Mouse (Mus musculus) spleen, adult 2 months (tissue): ENCODE results near the gene Gm10643.

Source experiments
- CTCF ChIP-seq: fragments of 200-500 bp; IDR thresholded peaks from 2 replicates; pipeline ENCODE4 v1.5.1; 2011; ENCODE audit warnings: mild to moderate bottlenecking, inconsistent platforms; ENCODE audit not compliant: insufficient read depth, insufficient read length, insufficient replicate concordance; ENCODE audit errors: extremely low read depth
- POLR2A ChIP-seq: fragments of 200-500 bp; IDR thresholded peaks from 2 replicates; pipeline ENCODE4 v1.6.1; 2011; ENCODE audit warnings: low read depth, low read length, inconsistent platforms

DNA sequence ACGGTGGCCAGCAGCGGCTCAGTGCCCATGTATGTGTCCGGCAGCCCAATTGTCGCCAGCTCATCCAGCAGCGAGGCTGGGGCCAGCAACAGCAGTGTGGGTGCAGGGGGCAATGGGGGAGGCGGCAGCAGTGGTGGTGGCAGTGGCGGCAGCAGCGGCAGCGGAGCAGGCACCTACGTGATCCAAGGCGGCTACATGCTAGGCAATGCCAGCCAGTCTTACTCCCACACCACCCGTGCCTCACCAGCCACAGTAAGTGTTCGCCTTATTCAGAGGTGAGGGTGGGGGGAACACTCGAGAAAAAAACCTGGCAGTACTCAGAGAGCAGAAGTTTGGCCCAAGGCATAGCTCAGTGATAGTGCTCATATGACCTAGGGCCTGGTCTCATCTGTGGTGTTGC is 22.9 kb upstream of the Gm10643 start:
- TF ChIP-seq CTCF, result no peak
- TF ChIP-seq POLR2A, result no peak
